In the genomic region with DNA sequence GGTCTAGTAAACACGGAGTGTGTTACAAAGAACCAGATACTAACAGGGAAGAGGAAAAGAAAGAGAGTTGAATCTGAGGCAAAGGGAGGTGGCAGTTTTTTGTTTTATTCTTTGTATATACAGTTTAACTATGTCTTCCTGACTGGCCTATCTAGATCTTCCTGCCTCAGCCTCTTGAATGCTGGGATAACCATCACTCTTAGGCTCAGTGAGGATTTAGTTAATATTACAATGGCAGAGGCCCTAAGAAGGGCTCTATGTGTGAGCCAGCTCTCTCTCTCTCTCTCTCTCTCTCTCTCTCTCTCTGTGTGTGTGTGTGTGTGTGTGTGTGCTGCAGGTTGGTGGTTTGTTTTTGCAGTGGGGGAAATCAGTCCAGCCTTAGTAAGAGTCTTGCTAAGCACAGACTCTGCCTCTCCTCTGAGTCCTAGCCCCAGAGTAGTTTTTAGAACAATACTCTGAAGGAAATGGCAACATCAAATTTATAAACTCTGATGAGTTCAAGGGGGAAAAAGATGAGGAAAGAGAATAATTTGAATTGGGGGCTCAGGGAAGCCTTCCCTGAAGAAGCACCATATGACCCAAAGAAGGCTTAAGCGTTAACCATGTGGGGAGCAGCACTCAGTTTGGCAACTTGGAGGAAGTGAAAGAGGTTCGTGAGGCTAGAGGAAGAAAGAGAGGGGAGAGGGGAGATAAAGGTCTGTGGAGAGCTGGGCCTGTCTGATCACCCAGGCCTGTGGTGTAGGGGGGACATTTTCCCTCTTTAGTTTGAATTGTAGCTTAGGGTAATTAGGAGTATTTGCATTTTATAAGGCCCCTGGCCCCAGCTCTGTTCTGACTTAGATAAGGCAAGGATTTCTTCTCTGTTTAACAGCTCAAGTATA, we compare ENCODE assay signal across 9 mouse cellular contexts. TPM values are rescaled to one million over a fixed set of nuclear protein-coding genes. Genes with fewer than 3 reads are reported as not detected.
A peak's percentile ranks its signal among the peaks of the same experiment; 100 is the strongest.
DNase-seq lines count a peak whose midpoint lies in the region; ATAC-seq and TF ChIP-seq lines count a peak whose summit lies in the region.
"Had no signal": no experiment of that assay in that cellular context is flagged by ENCODE, and none has a peak within 500 bp of the region (broad histone marks: within the 10 kb centered on the region; RNA-seq: fewer than 3 reads in every experiment).

No protein-coding gene starts in this region.

- peak overlapping the region; percentile 87 for H3K4me2 ChIP-seq in hindbrain, postnatal 0 days (ENCODE audit: low read depth, low read length)
- H3K4me2 ChIP-seq in midbrain, embryonic 11.5 days, result peak overlapping the region; percentile 83; the same call in 1 of the 2 replicates

- no peak for TF ChIP-seq CTCF in gastrocnemius, adult 2 months (IDR thresholded peaks at IDR 0.05)
- TF ChIP-seq CTCF in hindbrain, postnatal 0 days (IDR thresholded peaks at IDR 0.05; ENCODE audit: low read depth), result no peak

- H3K4me3 ChIP-seq in gastrocnemius, adult 2 months, result peak overlapping the region; percentile 97
- peak overlapping the region; percentile 94 for H3K4me3 ChIP-seq in hindbrain, postnatal 0 days (ENCODE audit: low read length)
- H3K4me3 ChIP-seq in midbrain, embryonic 11.5 days (ENCODE audit: low read depth, low read length), result no peak overlapping the region

- H3K4me1 ChIP-seq in hindbrain, postnatal 0 days (ENCODE audit: insufficient read depth, low read length), result peaks cover 8% of the 10 kb centered on the region
- H3K4me1 ChIP-seq in midbrain, embryonic 11.5 days (ENCODE audit: control insufficient read depth, insufficient read depth, low read length), result peaks cover 12% of the 10 kb centered on the region

- ATAC-seq in hindbrain, postnatal 0 days, result no peak
- ATAC-seq in midbrain, embryonic 11.5 days (ENCODE audit: low FRiP score), result no peak

- intact Hi-C loops in gastrocnemius, adult 2 months (cut with DNase I), result no loop called here
- intact Hi-C loops in gastrocnemius, postnatal 14 days (cut with DNase I; ENCODE audit: low total_unique reads), result no loop called here
- intact Hi-C loops in left cerebral cortex, postnatal 10 days (cut with DNase I), result no loop called here

- no peak for DNase-seq in gastrocnemius, adult 2 months
- no peak for DNase-seq in gastrocnemius, postnatal 14 days
- DNase-seq in MEL-GATA-1-ER (ENCODE audit: extremely low read depth, low read depth), result peak; percentile 86
- no peak for DNase-seq in hindbrain, postnatal 0 days (ENCODE audit: low spot score)
- DNase-seq in midbrain, embryonic 11.5 days (ENCODE audit: low spot score, missing footprints), result no peak
- DNase-seq in left cerebral cortex, postnatal 10 days (ENCODE audit: extremely low spot score in 1 of 2, low spot score in 2 of 2), result no peak
- DNase-seq in kidney, adult 18-20 months, result no peak
- DNase-seq in cerebellum, adult 8-10 months, result no peak
- DNase-seq: gastrocnemius, postnatal 10 days had no signal

- no peaks in the 10 kb centered on the region for H3K27me3 ChIP-seq in hindbrain, postnatal 0 days (ENCODE audit: insufficient read depth, low read length)
- no peaks in the 10 kb centered on the region for H3K27me3 ChIP-seq in midbrain, embryonic 11.5 days (ENCODE audit: control insufficient read depth, insufficient read depth, low read length)

- no peaks in the 10 kb centered on the region for H3K9me3 ChIP-seq in hindbrain, postnatal 0 days (ENCODE audit: low read length)
- no peaks in the 10 kb centered on the region for H3K9me3 ChIP-seq in midbrain, embryonic 11.5 days (ENCODE audit: control insufficient read depth, low read length)

- peak overlapping the region; percentile 97 for H3K27ac ChIP-seq in gastrocnemius, adult 2 months
- no peak overlapping the region for H3K27ac ChIP-seq in hindbrain, postnatal 0 days
- no peak overlapping the region for H3K27ac ChIP-seq in midbrain, embryonic 11.5 days (ENCODE audit: low read depth, low read length)

- no peak overlapping the region for H3K9ac ChIP-seq in hindbrain, postnatal 0 days (replicated peaks; ENCODE audit: low read length)
- no peak overlapping the region for H3K9ac ChIP-seq in midbrain, embryonic 11.5 days (ENCODE audit: low read length)

- 56% methylated on average over 3 of the region's 3 CpGs for WGBS in hindbrain, postnatal 0 days
- WGBS in midbrain, embryonic 11.5 days, result 72% methylated on average over 3 of the region's 3 CpGs

- H3K36me3 ChIP-seq in hindbrain, postnatal 0 days (ENCODE audit: insufficient read depth, low read length), result no peaks in the 10 kb centered on the region
- H3K36me3 ChIP-seq in midbrain, embryonic 11.5 days (ENCODE audit: control insufficient read depth, insufficient read depth, low read length), result no peaks in the 10 kb centered on the region

RNA-seq across cellular contexts. Expression of a gene that starts 2.0 kb away (rescaled TPM):
- total RNA-seq in gastrocnemius, adult 2 months (2021), result 10 to 100 TPM; 11.6 to 20.1 TPM
- total RNA-seq in gastrocnemius, postnatal 14 days (2021), result 10 to 100 TPM; 11.5 to 13.7 TPM
- 30.9 and 47.4 TPM in 2 replicates for total RNA-seq in hindbrain, postnatal 0 days (2014; rRNA removed)
- polyA plus RNA-seq in hindbrain, postnatal 0 days (2015; fragmentation: Nextera tagmentation; extraction: Ambion mirVana), result 4.3 TPM in 2 replicates
- 11.3 and 13.6 TPM in 2 replicates for polyA plus RNA-seq in midbrain, embryonic 11.5 days (2014; fragmentation: Nextera tagmentation; extraction: Ambion mirVana)
- 10 to 100 TPM; 21.2 to 22.9 TPM for total RNA-seq in left cerebral cortex, postnatal 10 days (2021)

RNA-seq across cellular contexts. Expression of a gene that starts 47.9 kb away (rescaled TPM):
- total RNA-seq in gastrocnemius, adult 2 months (2021), result 10 to 100 TPM; 21.4 to 31.5 TPM
- 10 to 100 TPM; 30.9 to 37.2 TPM for total RNA-seq in gastrocnemius, postnatal 14 days (2021)
- 46.6 and 48.1 TPM in 2 replicates for total RNA-seq in hindbrain, postnatal 0 days (2014; rRNA removed)
- 140 and 144 TPM in 2 replicates for polyA plus RNA-seq in hindbrain, postnatal 0 days (2015; fragmentation: Nextera tagmentation; extraction: Ambion mirVana)
- polyA plus RNA-seq in midbrain, embryonic 11.5 days (2014; fragmentation: Nextera tagmentation; extraction: Ambion mirVana), result 204 TPM in 2 replicates
- total RNA-seq in left cerebral cortex, postnatal 10 days (2021), result 10 to 100 TPM; 57.5 to 61.8 TPM
